Mouse (Mus musculus) liver, embryonic 14.5 days (tissue): ENCODE measurements around the gene Vamp5. TPM values are rescaled to one million over a fixed set of nuclear protein-coding genes. Genes with fewer than 3 reads are reported as not detected.

Source experiments
- ATAC-seq: fragments of 200-750 bp; cut with Nextera tagmentation; 2 replicates; pipeline ENCODE4 v1.8.0; 2017; ENCODE audit warnings: moderate number of reproducible peaks, mild to moderate bottlenecking, moderate library complexity; ENCODE audit not compliant: insufficient read depth
- DNase-seq, 3 experiments: peaks; one replicate each; pipeline ENCODE4 v3.0.0-alpha.2; 2012 to 2013; ENCODE audit warnings: low read depth in 3 of 3, low spot score in 3 of 3
- H3K27ac ChIP-seq: fragments of 300-500 bp; sonication (generic); 2 replicates; pipeline ENCODE4 v1.5.1; 2014; ENCODE audit warnings: moderate library complexity, mild to moderate bottlenecking, control low read depth, inconsistent platforms
- H3K27me3 ChIP-seq: fragments of 300-500 bp; sonication (generic); 2 replicates; pipeline ENCODE4 v1.6.1; 2014; ENCODE audit warnings: mild to moderate bottlenecking, low read length, moderate library complexity; ENCODE audit not compliant: control insufficient read depth, insufficient read depth
- H3K36me3 ChIP-seq: fragments of 300-500 bp; sonication (generic); replicated peaks from 2 replicates; pipeline ENCODE4 v1.6.1; 2014; ENCODE audit warnings: low read depth; ENCODE audit not compliant: control insufficient read depth, insufficient read depth
- H3K4me1 ChIP-seq, 2 experiments: fragments of 200-500 bp in 1 of 2; fragments of 300-500 bp in 1 of 2; sonication (generic) in 1 of 2; replicated peaks; 2 replicates each; pipeline ENCODE4 v1.6.1; 2012 to 2014; ENCODE audit warnings: antibody characterized with exemption in 1 of 2, inconsistent platforms in 1 of 2, low read length in 1 of 2; ENCODE audit not compliant: control insufficient read depth in 2 of 2, insufficient read depth in 2 of 2
- H3K4me2 ChIP-seq: fragments of 300-500 bp; sonication (generic); 2 replicates; pipeline ENCODE4 v1.6.1; 2014; ENCODE audit warnings: low read depth, mild to moderate bottlenecking, control low read depth, moderate library complexity
- H3K4me3 ChIP-seq, 2 experiments: fragments of 200-500 bp in 1 of 2; fragments of 300-500 bp in 1 of 2; sonication (generic) in 1 of 2; 2 replicates each; pipeline ENCODE4 v1.5.1; 2012 to 2014; ENCODE audit warnings: low read depth in 2 of 2, low read length in 2 of 2, mild to moderate bottlenecking in 2 of 2, control low read depth in 1 of 2, inconsistent platforms in 1 of 2, moderate library complexity in 1 of 2; ENCODE audit not compliant: insufficient read depth in 1 of 2
- H3K9ac ChIP-seq: fragments of 300-500 bp; sonication (generic); replicated peaks from 2 replicates; pipeline ENCODE4 v1.6.1; 2014; ENCODE audit warnings: mild to moderate bottlenecking, control low read depth, moderate library complexity
- H3K9me3 ChIP-seq: fragments of 300-500 bp; sonication (generic); 2 replicates; pipeline ENCODE4 v1.6.1; 2016; ENCODE audit warnings: low read length, mixed read lengths; ENCODE audit not compliant: control insufficient read depth
- CTCF ChIP-seq: IDR thresholded peaks from 2 replicates; pipeline ENCODE4 v1.5.1; 2016; ENCODE audit warnings: antibody characterized with exemption, low read depth, control low read depth
- EP300 ChIP-seq: IDR thresholded peaks from 2 replicates; pipeline ENCODE4 v1.6.1; 2016; ENCODE audit warnings: antibody characterized with exemption, low read depth
- WGBS: fragments of 180-500 bp; shearing (Covaris S2); extraction: QIAGEN DNeasy Blood & Tissue Kit; methylation state at CpG from one replicate; pipeline ENCODE4 v1.1.7; 2014; ENCODE audit not compliant: insufficient replicate concordance; 5-methylcytosine and 5-hydroxymethylcytosine counted together
- polyA plus RNA-seq, 2 experiments: library from polyadenylated mRNA; depleted of rRNA in 1 of 2; stranded (reverse) in 1 of 2; unstranded in 1 of 2; fragments of >200 nt; fragmentation: Nextera tagmentation in 1 of 2; extraction: Ambion mirVana in 1 of 2; gene quantifications; 2 replicates each; pipeline versions ENCODE4 v1.2.1 to v1.2.3; 2012 to 2014

The Vamp5 gene
- polyA plus RNA-seq, 2 experiments, result 72.5 to 81.0 TPM

DNA sequence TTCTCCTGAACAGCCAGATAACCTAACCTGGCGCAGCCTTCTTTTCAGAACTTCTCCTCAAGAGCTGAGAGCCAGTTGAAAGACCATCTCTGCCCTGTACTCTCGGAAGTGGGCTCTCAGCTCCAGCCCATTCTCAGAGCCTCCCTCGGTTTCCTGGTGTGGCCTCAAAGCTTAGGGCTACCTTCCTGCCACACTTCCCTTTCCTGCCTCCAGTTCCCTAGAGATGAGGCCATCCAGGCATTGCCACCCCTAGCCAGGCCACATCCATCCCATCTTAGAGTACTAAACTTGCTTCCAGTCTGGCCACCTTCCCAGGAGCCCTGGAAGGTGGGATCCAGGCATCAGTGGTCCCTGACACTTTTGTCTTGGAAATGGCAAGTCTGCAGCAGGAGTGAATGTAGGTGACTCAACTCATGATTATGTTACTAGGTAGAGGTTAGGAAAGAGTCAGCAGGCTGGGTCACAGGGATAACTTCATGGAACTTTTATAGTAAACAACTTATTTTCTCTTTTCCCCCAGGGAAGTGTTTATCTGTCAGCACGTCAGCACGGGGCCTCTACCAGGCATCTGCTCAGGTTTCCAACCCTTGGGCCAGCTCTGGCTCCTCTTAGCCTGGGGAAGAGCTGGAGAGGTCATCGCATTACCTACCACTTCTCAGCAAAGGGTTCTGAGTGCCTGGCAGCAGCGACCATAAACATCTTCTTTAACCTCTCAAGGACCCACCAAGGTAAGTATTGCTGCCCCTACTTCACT is 714 bp downstream of the Vamp5 start:
- H3K9ac ChIP-seq, result peak overlapping the region; percentile 93
- no peaks in the 10 kb centered on the region for H3K27me3 ChIP-seq
- 6% methylated on average over 7 of the region's 7 CpGs for WGBS
- DNase-seq (no peak), ATAC-seq (peak; percentile 27)
- peak overlapping the region; percentile 73 for H3K4me2 ChIP-seq
- peaks cover 3% of the 10 kb centered on the region for H3K36me3 ChIP-seq
- TF ChIP-seq CTCF, result no peak
- no peak for TF ChIP-seq EP300
- peak overlapping the region; percentile 81 to 87 for H3K4me3 ChIP-seq
- no peaks in the 10 kb centered on the region for H3K9me3 ChIP-seq
- H3K4me1 ChIP-seq, result peaks cover 45 to 53% of the 10 kb centered on the region in 2 experiments
- H3K27ac ChIP-seq, result peak overlapping the region; percentile 80

DNA sequence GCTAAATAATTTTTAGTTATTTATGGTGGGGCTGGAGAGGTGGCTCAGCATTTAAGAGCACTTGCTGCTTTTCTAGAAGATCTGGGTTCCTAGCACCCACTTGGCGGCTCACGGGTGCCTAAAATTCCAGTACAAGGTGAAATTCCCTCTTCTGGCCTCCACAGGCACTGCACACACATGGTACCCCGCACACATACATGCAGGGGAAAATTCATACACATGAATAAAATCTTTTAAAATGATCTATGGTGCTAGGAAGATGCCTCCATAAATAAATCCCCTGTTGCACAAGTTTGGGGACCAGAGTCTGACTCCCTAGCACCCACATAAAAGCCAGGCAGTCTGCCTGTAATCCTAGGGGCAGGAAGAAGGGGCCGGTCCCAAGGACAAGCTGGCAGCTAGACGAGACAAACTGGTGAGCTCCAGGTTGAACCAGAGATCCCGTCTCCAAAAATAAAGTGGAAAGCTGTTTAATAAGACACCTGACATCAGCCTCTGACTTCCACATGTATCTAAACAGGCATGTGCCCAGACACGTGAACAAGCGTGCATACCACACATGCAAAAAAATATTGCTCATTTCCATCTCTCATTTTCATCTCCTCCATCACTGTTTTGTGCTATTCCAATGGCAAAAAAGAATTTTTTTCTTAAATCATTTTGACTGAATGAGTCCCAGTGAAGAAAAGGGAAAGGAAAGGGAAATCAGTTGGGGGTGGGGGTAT is 1.6 kb downstream of the Vamp5 start:
- ATAC-seq (no peak), DNase-seq (no peak)
- Histone ChIP-seq H3K27ac (no peak overlapping the region; the same call in 1 of the 2 replicates), H3K4me2 (peak overlapping the region; percentile 73), H3K4me3 (peak overlapping the region; percentile 81 to 87), H3K4me1 (peaks cover 43 to 52% of the 10 kb centered on the region in 2 experiments), H3K9ac (peak overlapping the region; percentile 93), H3K27me3 (no peaks in the 10 kb centered on the region), H3K9me3 (no peaks in the 10 kb centered on the region), H3K36me3 (no peaks in the 10 kb centered on the region)
- WGBS, result 53% methylated on average over 8 of the region's 8 CpGs
- peak; percentile 32; the same call in 1 of the 2 replicates for TF ChIP-seq CTCF
- TF ChIP-seq EP300, result no peak

DNA sequence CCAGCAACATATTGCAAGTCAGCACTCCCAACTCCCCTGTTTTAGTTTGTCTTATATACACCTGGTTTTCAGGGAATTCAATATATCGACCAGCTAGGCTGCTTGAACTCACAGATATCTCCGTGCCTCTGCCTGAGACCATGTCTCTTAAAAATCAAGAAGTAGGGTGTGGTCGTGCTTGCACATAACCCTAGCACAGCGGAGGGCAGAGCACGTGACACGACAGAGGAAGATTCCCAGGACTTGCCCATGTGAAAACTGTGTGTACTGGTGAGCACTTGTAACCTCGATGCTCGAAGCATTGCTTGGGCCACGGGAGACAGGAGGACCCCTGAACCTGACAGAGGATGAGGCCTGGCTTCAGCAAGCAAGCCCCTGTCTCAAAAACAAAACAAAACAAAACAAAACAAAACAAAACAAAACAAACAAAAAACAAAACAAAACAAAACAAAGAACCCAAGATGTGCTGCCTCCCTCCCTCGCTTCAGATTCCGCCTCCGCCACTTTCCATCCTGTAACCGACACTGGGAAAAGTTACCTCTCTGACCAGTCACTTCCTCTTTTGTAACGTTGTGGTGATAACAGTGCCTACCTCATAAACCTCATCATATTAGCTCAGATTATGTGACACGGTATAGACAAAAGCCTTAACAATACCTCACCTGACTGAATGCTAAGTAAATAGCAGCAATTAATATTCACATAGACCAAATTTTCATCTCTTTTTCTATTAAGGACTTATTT is 5.3 kb downstream of the Vamp5 start:
- H3K4me2 ChIP-seq, result peak overlapping the region; percentile 59
- peak overlapping the region; percentile 34 for H3K27ac ChIP-seq
- peak; percentile 69 for ATAC-seq
- no peaks in the 10 kb centered on the region for H3K36me3 ChIP-seq
- WGBS, result 20% methylated on average over 15 of the region's 15 CpGs
- H3K4me3 ChIP-seq, result 0 out of 4 replicates have a peak overlapping the region, but pooled peaks of 1 of the 2 experiments have one; percentile 11
- H3K9me3 ChIP-seq, result no peaks in the 10 kb centered on the region
- peak overlapping the region; percentile 39; the same call in 1 of the 2 replicates for H3K9ac ChIP-seq
- no peaks in the 10 kb centered on the region for H3K27me3 ChIP-seq
- no peak for TF ChIP-seq CTCF
- TF ChIP-seq EP300, result no peak
- DNase-seq, result no peak
- peaks cover 23 to 52% of the 10 kb centered on the region in 2 experiments for H3K4me1 ChIP-seq

DNA sequence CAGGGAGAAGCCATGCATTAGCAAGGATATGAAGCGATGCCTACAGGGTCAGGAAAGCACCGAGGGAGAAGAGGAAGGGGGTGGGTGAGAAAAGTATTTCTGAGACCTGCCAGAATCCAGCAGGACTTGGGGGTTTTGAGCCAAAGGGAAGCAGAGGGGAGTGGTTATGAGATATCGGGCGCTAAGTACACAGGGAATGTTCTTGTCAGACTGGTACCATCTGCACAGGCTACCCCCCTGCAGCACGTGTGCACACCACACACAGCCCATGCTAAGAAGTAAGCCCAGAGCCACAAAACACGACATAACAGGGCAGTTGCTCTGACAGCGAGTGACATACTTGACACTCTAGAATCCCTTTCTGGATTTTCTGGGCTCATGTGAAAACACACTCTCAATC is 6.1 kb downstream of the Vamp5 start:
- peak overlapping the region; percentile 59; the same call in 1 of the 2 replicates for H3K4me2 ChIP-seq
- peak; percentile 41; the same call in 1 of the 2 replicates for ATAC-seq
- no peak for TF ChIP-seq CTCF
- no peak for TF ChIP-seq EP300
- no peak overlapping the region for H3K27ac ChIP-seq
- no peak for DNase-seq
- WGBS, result 37% methylated on average over 7 of the region's 7 CpGs
- no peaks in the 10 kb centered on the region for H3K9me3 ChIP-seq
- no peaks in the 10 kb centered on the region for H3K27me3 ChIP-seq
- no peak overlapping the region for H3K4me3 ChIP-seq
- H3K36me3 ChIP-seq, result no peaks in the 10 kb centered on the region; the same call in 1 of the 2 replicates
- H3K9ac ChIP-seq, result no peak overlapping the region
- H3K4me1 ChIP-seq, result peaks cover 23 to 48% of the 10 kb centered on the region in 2 experiments
